Mouse (Mus musculus) hindbrain, embryonic 15.5 days (tissue): ENCODE measurements around the gene Prkx. TPM values are rescaled to one million over a fixed set of nuclear protein-coding genes. Genes with fewer than 3 reads are reported as not detected.
A peak's percentile ranks its signal among the peaks of the same experiment; 100 is the strongest.

Experiments
- ATAC-seq: fragments of 200-750 bp; cut with Nextera tagmentation; 2 replicates; pipeline ENCODE4 v1.8.0; 2017; ENCODE audit warnings: low read depth, moderate number of reproducible peaks, moderate TSS enrichment; ENCODE audit not compliant: low FRiP score
- H3K27ac ChIP-seq: fragments of 300-500 bp; sonication (generic); replicated peaks from 2 replicates; pipeline ENCODE4 v1.5.1; 2015; ENCODE audit warnings: mild to moderate bottlenecking, inconsistent platforms
- H3K27me3 ChIP-seq: fragments of 300-500 bp; sonication (generic); 2 replicates; pipeline ENCODE4 v1.6.1; 2015; ENCODE audit warnings: control low read depth, inconsistent platforms
- H3K36me3 ChIP-seq: fragments of 300-500 bp; sonication (generic); 2 replicates; pipeline ENCODE4 v1.6.1; 2015; ENCODE audit warnings: control low read depth, inconsistent platforms
- H3K4me1 ChIP-seq: fragments of 300-500 bp; sonication (generic); replicated peaks from 2 replicates; pipeline ENCODE4 v1.6.1; 2015; ENCODE audit warnings: control low read depth, inconsistent platforms
- H3K4me2 ChIP-seq: fragments of 300-500 bp; sonication (generic); 2 replicates; pipeline ENCODE4 v1.6.1; 2015; ENCODE audit warnings: moderate library complexity, mild to moderate bottlenecking, inconsistent platforms
- H3K4me3 ChIP-seq: fragments of 300-500 bp; sonication (generic); 2 replicates; pipeline ENCODE4 v1.5.1; 2015; ENCODE audit warnings: mild to moderate bottlenecking, inconsistent platforms
- H3K9ac ChIP-seq: fragments of 300-500 bp; sonication (generic); 2 replicates; pipeline ENCODE4 v1.6.1; 2015; ENCODE audit warnings: inconsistent platforms
- H3K9me3 ChIP-seq: fragments of 300-500 bp; sonication (generic); 2 replicates; pipeline ENCODE4 v1.6.1; 2016; ENCODE audit warnings: control low read depth, inconsistent platforms
- WGBS: fragments of 180-500 bp; shearing (Covaris S2); methylation state at CpG from one replicate; pipeline ENCODE4 v1.1.7; 2015; 5-methylcytosine and 5-hydroxymethylcytosine counted together
- polyA plus RNA-seq: library from polyadenylated mRNA; unstranded; fragments of >200 nt; fragmentation: Nextera tagmentation; extraction: Ambion mirVana; gene quantifications from 2 replicates; pipeline ENCODE4 v1.2.1, GENCODE M21; 2015

The Prkx gene
- polyA plus RNA-seq: 22.2 and 23.9 TPM in 2 replicates

GRCm38 (mm10) chrX:77796238-77796835 lies at the start of gene Prkx:
Gene Prkx (minus strand): TSS chrX:77796278.
- peaks cover 19% of the 10 kb centered on the region for H3K4me1 ChIP-seq
- no peaks in the 10 kb centered on the region for H3K27me3 ChIP-seq
- H3K4me3 ChIP-seq: peak within 1 kb of the TSS; percentile 73
- no peaks in the 10 kb centered on the region for H3K9me3 ChIP-seq
- peak within 1 kb of the TSS; percentile 69 for H3K9ac ChIP-seq
- WGBS: 29% methylated on average over 18 of the region's 19 CpGs
- peak; percentile 90 for ATAC-seq
- H3K27ac ChIP-seq: peak within 1 kb of the TSS; percentile 85
- H3K4me2 ChIP-seq: peak within 1 kb of the TSS; percentile 74
- no peaks in the 10 kb centered on the region for H3K36me3 ChIP-seq

GRCm38 (mm10) chrX:77812031-77812430 lies 16.0 kb upstream of the Prkx start:
- no peak overlapping the region for H3K27ac ChIP-seq

GRCm38 (mm10) chrX:77810608-77811206 lies 14.6 kb upstream of the Prkx start:
- H3K27me3 ChIP-seq: no peaks in the 10 kb centered on the region
- H3K36me3 ChIP-seq: no peaks in the 10 kb centered on the region
- peak overlapping the region; percentile 33; the same call in 1 of the 2 replicates for H3K9ac ChIP-seq
- WGBS: 23% methylated on average over 17 of the region's 17 CpGs
- H3K4me1 ChIP-seq: no peaks in the 10 kb centered on the region
- H3K9me3 ChIP-seq: no peaks in the 10 kb centered on the region
- ATAC-seq: peak; percentile 95
- H3K4me3 ChIP-seq: peak overlapping the region; percentile 43
- H3K27ac ChIP-seq: peak overlapping the region; percentile 80
- H3K4me2 ChIP-seq: peak overlapping the region; percentile 48

More at GRCm38 (mm10) chrX:77812031-77812430, 16.0 kb upstream of the Prkx start:
- WGBS: 57% methylated on average over 6 of the region's 6 CpGs
- H3K36me3 ChIP-seq: no peaks in the 10 kb centered on the region
- no peaks in the 10 kb centered on the region for H3K4me1 ChIP-seq
- H3K4me3 ChIP-seq: no peak overlapping the region
- no peak for ATAC-seq
- H3K4me2 ChIP-seq: no peak overlapping the region
- H3K27me3 ChIP-seq: no peaks in the 10 kb centered on the region
- H3K9ac ChIP-seq: no peak overlapping the region
- H3K9me3 ChIP-seq: no peaks in the 10 kb centered on the region

GRCm38 (mm10) chrX:77808602-77809001 lies 12.5 kb upstream of the Prkx start:
- ATAC-seq: no peak
- H3K4me3 ChIP-seq: no peak overlapping the region
- H3K27ac ChIP-seq: no peak overlapping the region
- H3K9ac ChIP-seq: no peak overlapping the region
- H3K36me3 ChIP-seq: no peaks in the 10 kb centered on the region
- WGBS: 23% methylated on average over 2 of the region's 2 CpGs
- H3K4me2 ChIP-seq: no peak overlapping the region
- H3K27me3 ChIP-seq: no peaks in the 10 kb centered on the region
- no peaks in the 10 kb centered on the region for H3K4me1 ChIP-seq
- no peaks in the 10 kb centered on the region for H3K9me3 ChIP-seq

GRCm38 (mm10) chrX:77802293-77802692 lies 6.2 kb upstream of the Prkx start:
- no peak overlapping the region for H3K4me3 ChIP-seq
- no peaks in the 10 kb centered on the region for H3K9me3 ChIP-seq
- H3K27me3 ChIP-seq: no peaks in the 10 kb centered on the region
- ATAC-seq: no peak
- H3K4me1 ChIP-seq: no peaks in the 10 kb centered on the region
- no peak overlapping the region for H3K9ac ChIP-seq
- no peaks in the 10 kb centered on the region for H3K36me3 ChIP-seq
- WGBS: 79% methylated on average over 2 of the region's 2 CpGs
- no peak overlapping the region for H3K4me2 ChIP-seq
- no peak overlapping the region for H3K27ac ChIP-seq

GRCm38 (mm10) chrX:77801543-77801942 lies 5.5 kb upstream of the Prkx start:
- Histone ChIP-seq H3K36me3 (no peaks in the 10 kb centered on the region), H3K4me1 (no peaks in the 10 kb centered on the region), H3K4me2 (no peak overlapping the region), H3K4me3 (no peak overlapping the region), H3K27ac (no peak overlapping the region), H3K9me3 (no peaks in the 10 kb centered on the region), H3K27me3 (no peaks in the 10 kb centered on the region), H3K9ac (no peak overlapping the region)
- 78% methylated on average over 1 of the region's 1 CpGs for WGBS
- no peak for ATAC-seq

- Histone ChIP-seq H3K4me2 (no peak overlapping the region), H3K4me3 (no peak overlapping the region), H3K36me3 (no peaks in the 10 kb centered on the region), H3K9me3 (no peaks in the 10 kb centered on the region), H3K4me1 (no peaks in the 10 kb centered on the region), H3K9ac (no peak overlapping the region), H3K27me3 (no peaks in the 10 kb centered on the region), H3K27ac (no peak overlapping the region)
- no peak for ATAC-seq
- WGBS: 76% methylated on average over 3 of the region's 3 CpGs
Measured at GRCm38 (mm10) chrX:77799554-77799953, 3.5 kb upstream of the Prkx start.

GRCm38 (mm10) chrX:77797801-77798200 lies 1.7 kb upstream of the Prkx start:
- H3K4me3 ChIP-seq: no peak overlapping the region
- H3K9ac ChIP-seq: no peak overlapping the region
- H3K27ac ChIP-seq: no peak overlapping the region
- H3K9me3 ChIP-seq: no peaks in the 10 kb centered on the region
- no peaks in the 10 kb centered on the region for H3K36me3 ChIP-seq
- no peak for ATAC-seq
- H3K4me1 ChIP-seq: peaks cover 16% of the 10 kb centered on the region
- no peaks in the 10 kb centered on the region for H3K27me3 ChIP-seq
- H3K4me2 ChIP-seq: no peak overlapping the region

GRCm38 (mm10) chrX:77796916-77797315 lies 838 bp upstream of the Prkx start:
- Histone ChIP-seq H3K27ac (no peak overlapping the region), H3K9me3 (no peaks in the 10 kb centered on the region), H3K9ac (no peak overlapping the region), H3K4me1 (peaks cover 19% of the 10 kb centered on the region), H3K4me2 (peak overlapping the region; percentile 74), H3K4me3 (peak overlapping the region; percentile 73), H3K36me3 (no peaks in the 10 kb centered on the region), H3K27me3 (no peaks in the 10 kb centered on the region)
- WGBS: 78% methylated on average over 1 of the region's 1 CpGs
- no peak for ATAC-seq

GRCm38 (mm10) chrX:77795858-77796174 lies 262 bp downstream of the Prkx start:
- Histone ChIP-seq H3K4me2 (peak overlapping the region; percentile 74), H3K9ac (peak overlapping the region; percentile 69), H3K27me3 (no peaks in the 10 kb centered on the region), H3K4me3 (peak overlapping the region; percentile 73), H3K9me3 (no peaks in the 10 kb centered on the region), H3K4me1 (peaks cover 19% of the 10 kb centered on the region), H3K36me3 (no peaks in the 10 kb centered on the region), H3K27ac (peak overlapping the region; percentile 85)
- peak; percentile 97 for ATAC-seq
- WGBS: 19% methylated on average over 29 of the region's 30 CpGs

- peak overlapping the region; percentile 69 for H3K9ac ChIP-seq
- WGBS: 24% methylated on average over 61 of the region's 61 CpGs
- no peaks in the 10 kb centered on the region for H3K27me3 ChIP-seq
- no peaks in the 10 kb centered on the region for H3K36me3 ChIP-seq
- H3K4me3 ChIP-seq: peak overlapping the region; percentile 73
- no peaks in the 10 kb centered on the region for H3K9me3 ChIP-seq
- ATAC-seq: peak; percentile 81
- peaks cover 19% of the 10 kb centered on the region for H3K4me1 ChIP-seq
- H3K4me2 ChIP-seq: peak overlapping the region; percentile 74
- peak overlapping the region; percentile 85 for H3K27ac ChIP-seq
Measured at GRCm38 (mm10) chrX:77794962-77795857, 868 bp downstream of the Prkx start.

- no peaks in the 10 kb centered on the region for H3K9me3 ChIP-seq
- H3K4me3 ChIP-seq: no peak overlapping the region
- no peaks in the 10 kb centered on the region for H3K27me3 ChIP-seq
- H3K27ac ChIP-seq: no peak overlapping the region
- no peak overlapping the region for H3K9ac ChIP-seq
- 0 out of 2 replicates have a peak, but pooled peaks cover 14% of the 10 kb centered on the region for H3K36me3 ChIP-seq
- WGBS: 89% methylated on average over 3 of the region's 3 CpGs
- ATAC-seq: no peak
- no peak overlapping the region for H3K4me2 ChIP-seq
- H3K4me1 ChIP-seq: peaks cover 12% of the 10 kb centered on the region
Measured at GRCm38 (mm10) chrX:77788675-77789074, 7.4 kb downstream of the Prkx start.
